ENCODE assay signal across 15 mouse cellular contexts in genomic region chr5:34771818-34772217, GRCm38 (mm10).
"Had no signal": no experiment of that assay in that cellular context is flagged by ENCODE, and none has a peak within 500 bp of the region (broad histone marks: within the 10 kb centered on the region; RNA-seq: fewer than 3 reads in every experiment).

No protein-coding gene starts in this region.

- H3K4me1 ChIP-seq: midbrain, embryonic 10.5 days; neural tube, embryonic 13.5 days had no signal

- H3K9me3 ChIP-seq: liver, embryonic 13.5 days; midbrain, embryonic 10.5 days; neural tube, embryonic 13.5 days had no signal

- DNase-seq: kidney, adult 9 months; kidney, postnatal 25 days; layer of hippocampus, adult 9-11 months; liver, embryonic 13.5 days; lung, adult 2 months; lung, postnatal 14 days; lung, postnatal 4 days; midbrain, embryonic 14.5 days; thymus, adult 18-20 months; thymus, postnatal 14 days; thymus, postnatal 4 days had no signal

- H3K27me3 ChIP-seq: liver, embryonic 13.5 days; neural tube, embryonic 13.5 days had no signal

- H3K9ac ChIP-seq: liver, embryonic 13.5 days; neural tube, embryonic 13.5 days had no signal

- H3K27ac ChIP-seq: kidney, postnatal 0 days; layer of hippocampus, adult 2 months; liver, embryonic 13.5 days; midbrain, embryonic 10.5 days; neural tube, embryonic 13.5 days had no signal

- H3K36me3 ChIP-seq: liver, embryonic 13.5 days; neural tube, embryonic 13.5 days had no signal

- H3K4me3 ChIP-seq: layer of hippocampus, adult 2 months; liver, embryonic 13.5 days; midbrain, embryonic 10.5 days; neural tube, embryonic 13.5 days had no signal

- H3K4me2 ChIP-seq: liver, embryonic 13.5 days; neural tube, embryonic 13.5 days had no signal
